Mouse (Mus musculus): ENCODE measurements around the gene Lrrc3b.

Gene Lrrc3b

GRCm38 (mm10) chr14:15438485-15439157, at the start of gene Lrrc3b:
Gene Lrrc3b, minus strand, starts transcription at chr14:15438987.
- DNase-seq (ENCODE audit: low spot score), result peak; percentile 30

DNA sequence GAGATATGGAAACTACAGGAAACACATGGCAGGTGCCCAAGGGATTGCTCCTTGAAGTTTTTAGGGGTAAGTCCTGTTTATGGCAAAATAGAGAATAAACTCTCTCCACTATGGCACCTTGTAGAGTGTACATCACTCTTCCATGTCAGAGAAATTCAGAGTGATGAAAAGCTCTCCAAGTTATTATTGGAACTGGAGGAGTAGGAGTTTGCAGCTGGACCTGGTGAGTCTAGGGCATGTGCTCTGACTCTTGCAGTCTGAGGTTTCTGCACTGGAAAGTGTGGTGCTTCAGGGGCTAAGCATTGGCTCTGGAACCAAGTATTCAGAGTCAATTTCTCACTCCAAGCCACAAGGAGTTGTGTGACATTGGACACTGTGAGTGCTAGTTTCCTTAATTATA, 38.9 kb upstream of the Lrrc3b start:
- no peak for DNase-seq (ENCODE audit: low spot score)

- DNase-seq (ENCODE audit: low spot score), result no peak
Measured at GRCm38 (mm10) chr14:15438096-15438484, 697 bp downstream of the Lrrc3b start.

DNA sequence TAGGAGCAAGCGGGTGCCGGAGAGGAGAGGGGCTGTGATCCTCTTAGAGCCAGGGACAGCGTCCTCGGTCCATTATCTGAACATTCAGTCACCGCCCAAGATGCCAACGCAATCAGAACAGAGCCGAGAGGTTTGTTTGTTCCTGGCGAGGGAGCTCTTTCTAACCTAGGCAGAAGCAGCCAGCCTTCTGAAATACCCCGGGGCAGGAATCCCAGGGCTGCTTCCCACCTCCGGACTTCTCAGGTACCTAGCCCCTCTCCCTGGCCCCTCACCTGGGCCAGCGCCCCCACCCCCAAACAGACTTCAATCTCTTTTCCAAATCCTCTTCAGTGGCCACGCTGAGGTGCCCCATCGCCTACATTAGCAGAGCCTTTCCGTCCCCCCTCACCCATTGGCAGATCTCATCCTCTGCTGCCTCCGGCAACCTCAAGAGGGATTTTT, 1.3 kb downstream of the Lrrc3b start:
- peak; percentile 6 for DNase-seq (ENCODE audit: low spot score)

- no peak for DNase-seq (ENCODE audit: low spot score)
Measured at GRCm38 (mm10) chr14:15437046-15437445, 1.7 kb downstream of the Lrrc3b start.

- DNase-seq (ENCODE audit: low spot score), result no peak
Measured at GRCm38 (mm10) chr14:15436586-15436985, 2.2 kb downstream of the Lrrc3b start.

DNA sequence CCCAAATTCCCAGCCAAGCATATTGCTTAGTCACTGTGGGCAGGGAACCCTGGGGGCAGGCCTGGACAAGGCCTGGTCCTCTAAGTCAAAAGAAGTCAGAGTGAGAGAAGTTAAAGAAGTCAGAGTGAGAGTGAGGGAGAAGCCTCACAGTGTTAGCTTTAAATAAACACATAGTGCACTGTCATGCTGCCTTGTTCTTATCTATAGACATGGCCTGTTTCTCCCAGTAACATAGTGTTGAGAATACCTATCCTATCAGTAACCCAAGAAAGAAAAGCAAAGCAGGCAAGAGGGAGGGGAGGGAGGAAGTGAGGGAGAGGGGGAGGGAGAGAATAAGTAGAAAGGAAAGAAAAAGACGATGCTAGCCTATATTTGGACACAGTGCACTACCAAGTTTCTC, 6.4 kb downstream of the Lrrc3b start:
- DNase-seq (ENCODE audit: low spot score), result no peak

DNA sequence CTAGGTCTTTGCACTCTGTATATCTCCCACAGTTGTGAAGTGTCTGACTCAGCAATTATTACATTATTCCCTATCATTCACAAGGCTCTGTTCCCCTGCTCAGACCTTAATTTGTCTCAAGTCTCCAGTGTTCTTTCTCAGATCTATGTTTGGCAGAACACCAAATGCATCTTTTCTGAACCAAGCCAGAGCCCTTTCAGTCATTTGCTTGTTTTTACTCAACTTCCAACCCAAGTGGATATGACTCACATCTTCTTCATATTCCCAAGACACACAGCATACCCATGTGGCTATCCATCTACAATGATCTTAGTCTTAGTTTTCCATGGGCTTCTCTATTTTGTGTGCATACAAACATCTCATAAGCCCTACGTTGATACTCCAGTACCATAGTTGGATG, 17.2 kb downstream of the Lrrc3b start:
- DNase-seq (ENCODE audit: low spot score), result no peak

GRCm38 (mm10) chr14:15410686-15411534, 27.9 kb downstream of the Lrrc3b start:
- no peak for DNase-seq (ENCODE audit: low spot score)

DNA sequence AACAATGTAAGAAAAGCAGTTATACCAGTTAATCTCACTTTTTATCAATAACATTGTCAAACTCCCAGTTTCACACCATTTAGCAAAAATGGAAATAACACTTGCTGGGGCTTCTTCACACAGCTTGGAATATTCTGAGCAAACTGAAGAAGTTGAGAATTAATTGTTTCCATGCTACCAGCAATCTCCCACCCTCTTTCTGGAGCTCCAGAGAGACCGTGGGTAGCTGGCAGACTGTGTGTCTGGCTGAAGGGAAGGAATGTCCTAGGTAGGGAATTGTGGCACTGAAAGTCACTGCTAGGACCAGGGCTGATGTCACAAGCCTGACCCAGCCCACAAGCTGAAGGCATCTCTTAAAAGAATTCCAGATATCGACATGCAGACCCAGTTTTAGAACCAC, 53.3 kb downstream of the Lrrc3b start:
- DNase-seq (ENCODE audit: low spot score), result no peak

- DNase-seq (ENCODE audit: low spot score), result no peak
Measured at GRCm38 (mm10) chr14:15384972-15385371, 53.8 kb downstream of the Lrrc3b start.

GRCm38 (mm10) chr14:15384532-15384931, 54.3 kb downstream of the Lrrc3b start:
- no peak for DNase-seq (ENCODE audit: low spot score)

DNA sequence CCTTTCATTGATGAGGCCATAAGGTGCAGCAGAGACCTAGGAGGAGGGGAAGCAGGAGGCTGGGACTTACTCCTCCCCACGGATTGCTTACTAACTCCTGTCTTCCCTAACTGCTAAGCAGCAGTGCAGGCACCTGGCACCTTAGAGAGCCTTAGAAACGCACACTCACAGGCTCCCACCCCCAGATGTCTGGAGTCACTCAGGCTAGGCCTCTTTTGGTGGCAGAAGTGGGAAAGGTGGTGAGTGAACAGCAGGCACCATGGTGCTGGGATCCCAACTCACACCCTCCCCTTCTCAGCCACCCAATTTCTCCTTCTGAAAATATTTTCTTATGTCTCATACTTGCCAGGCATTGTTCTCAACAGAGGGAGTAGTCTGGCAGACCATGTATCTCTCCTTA, 55.7 kb downstream of the Lrrc3b start:
- no peak for DNase-seq (ENCODE audit: low spot score)

- no peak for DNase-seq (ENCODE audit: low spot score)
Measured at GRCm38 (mm10) chr14:15377368-15377767, 61.4 kb downstream of the Lrrc3b start.

GRCm38 (mm10) chr14:15376786-15377185, 62.0 kb downstream of the Lrrc3b start:
- no peak for DNase-seq (ENCODE audit: low spot score)

DNA sequence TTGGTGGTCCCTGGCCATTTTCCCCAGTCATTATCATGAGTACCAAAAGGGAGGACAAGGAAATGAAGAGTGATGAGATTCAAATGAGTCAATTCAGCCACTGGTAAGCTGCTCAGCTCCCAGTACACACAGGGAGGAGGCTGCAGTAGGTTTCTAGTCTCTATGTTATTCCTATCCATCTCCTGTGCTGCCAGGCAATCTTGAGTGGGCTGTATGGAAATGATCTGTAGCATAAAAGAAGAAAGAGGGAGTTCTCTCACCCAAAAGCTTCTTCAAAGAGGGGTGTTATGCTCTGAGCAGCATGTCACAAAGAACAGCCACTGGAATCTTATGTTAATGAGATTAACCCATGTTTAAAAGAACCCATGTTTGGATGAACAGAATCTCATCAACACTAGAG, 64.5 kb downstream of the Lrrc3b start:
- DNase-seq (ENCODE audit: low spot score), result no peak

DNA sequence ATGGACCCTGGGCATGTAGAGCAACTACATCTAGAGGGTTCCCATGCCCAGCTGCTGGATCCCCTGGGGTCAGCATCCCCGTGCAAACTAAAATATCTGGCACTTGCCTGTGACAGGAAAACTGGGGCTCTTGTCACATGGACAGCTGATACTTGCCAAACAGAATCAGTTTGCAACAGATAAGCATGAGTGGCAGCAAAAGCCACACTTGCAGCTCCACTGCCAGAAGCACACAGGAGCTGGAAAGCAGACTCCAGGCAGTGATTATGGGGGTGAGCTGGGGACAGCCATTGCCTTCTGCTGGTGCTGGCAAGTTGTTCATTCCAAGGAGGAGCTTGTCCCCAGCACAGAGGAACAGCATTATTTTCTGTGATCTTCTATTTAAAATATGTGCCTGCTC, 65.8 kb downstream of the Lrrc3b start:
- no peak for DNase-seq (ENCODE audit: low spot score)

- DNase-seq (ENCODE audit: low spot score), result no peak
Measured at GRCm38 (mm10) chr14:15365045-15365444, 73.7 kb downstream of the Lrrc3b start.

- DNase-seq (ENCODE audit: low spot score), result no peak
Measured at GRCm38 (mm10) chr14:15359893-15360292, 78.9 kb downstream of the Lrrc3b start.

- DNase-seq (ENCODE audit: low spot score), result no peak
Measured at GRCm38 (mm10) chr14:15359134-15359533, 79.7 kb downstream of the Lrrc3b start.

DNA sequence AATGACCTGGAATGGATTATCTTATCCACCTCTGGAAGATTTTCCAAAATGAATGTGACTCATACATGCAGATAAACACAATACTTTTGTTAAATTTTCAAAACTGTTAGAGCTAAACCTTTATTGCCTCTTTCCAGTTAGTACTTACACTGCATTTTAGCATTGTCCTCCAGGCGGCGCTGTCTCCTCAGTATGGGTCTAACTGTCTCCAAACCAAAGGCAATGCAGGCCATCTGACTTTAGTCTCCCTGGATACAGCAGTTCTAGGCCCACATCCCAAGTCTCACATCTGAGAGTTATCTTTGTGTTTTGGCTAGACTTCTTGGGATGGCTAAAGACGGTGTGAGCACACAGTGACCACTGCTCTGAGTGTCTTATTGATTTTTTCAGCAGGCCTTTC, 83.3 kb downstream of the Lrrc3b start:
- peak; percentile 71 for DNase-seq (ENCODE audit: low spot score)

- no peak for DNase-seq (ENCODE audit: low spot score)
Measured at GRCm38 (mm10) chr14:15354299-15354698, 84.5 kb downstream of the Lrrc3b start.

DNA sequence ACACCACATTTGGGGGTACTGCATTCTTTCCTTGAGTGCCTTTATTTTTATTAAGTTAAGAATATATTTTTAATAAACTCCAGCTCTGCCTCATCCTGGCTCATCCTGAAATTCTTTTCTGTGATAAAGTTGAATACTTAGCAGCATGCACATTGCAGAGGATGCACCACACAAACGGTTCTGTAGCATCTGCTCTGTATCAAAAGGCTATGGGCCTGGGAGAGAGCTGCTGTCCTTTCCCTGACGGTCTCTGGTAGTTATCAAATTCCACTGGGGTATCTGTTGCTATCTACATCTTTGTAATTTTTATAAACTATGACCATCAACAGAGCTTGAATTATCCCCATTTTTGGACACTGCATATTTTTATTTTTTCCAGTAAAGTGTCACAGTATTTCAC, 105.7 kb downstream of the Lrrc3b start:
- no peak for DNase-seq (ENCODE audit: low spot score)
